Mouse (Mus musculus) lung, postnatal 14 days (tissue): ENCODE measurements at regions not wholly inside any gene's neighbourhood (a gene's known extent, or its start where the extent isn't known, plus 50 kb on each side); places are given as distances from the start of the nearest gene placed in this dataset.

Experiments
- DNase-seq: peaks from one replicate; pipeline ENCODE4 v3.0.0; 2021

DNA sequence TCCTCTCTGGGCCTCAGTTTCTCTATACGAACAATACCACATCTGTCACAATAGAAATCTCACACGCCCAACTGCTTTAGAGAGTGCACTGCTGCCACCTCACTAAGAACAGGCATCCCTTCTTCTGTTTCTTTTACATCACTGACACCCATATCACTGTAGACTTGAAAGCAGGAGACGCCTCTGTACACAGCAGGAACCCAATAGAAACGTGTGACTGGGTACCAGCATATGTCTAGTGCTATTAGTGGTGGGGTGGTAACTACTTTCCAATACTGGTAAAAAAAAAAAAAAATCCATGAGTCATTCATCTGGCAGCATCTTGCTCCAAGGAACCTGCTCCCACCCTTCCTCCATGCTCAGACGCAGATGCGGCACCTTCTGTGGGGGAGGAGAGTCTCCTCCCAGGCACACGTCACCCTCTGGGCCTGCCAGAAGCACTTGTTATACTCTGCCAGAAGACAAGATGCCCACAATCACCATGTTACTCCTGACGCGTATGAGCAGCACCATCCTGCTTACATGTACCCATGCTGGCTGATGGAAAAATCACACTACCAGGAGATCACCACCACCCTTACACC lies 151.3 kb upstream of the Plxna4 start:
- no peak for DNase-seq

DNA sequence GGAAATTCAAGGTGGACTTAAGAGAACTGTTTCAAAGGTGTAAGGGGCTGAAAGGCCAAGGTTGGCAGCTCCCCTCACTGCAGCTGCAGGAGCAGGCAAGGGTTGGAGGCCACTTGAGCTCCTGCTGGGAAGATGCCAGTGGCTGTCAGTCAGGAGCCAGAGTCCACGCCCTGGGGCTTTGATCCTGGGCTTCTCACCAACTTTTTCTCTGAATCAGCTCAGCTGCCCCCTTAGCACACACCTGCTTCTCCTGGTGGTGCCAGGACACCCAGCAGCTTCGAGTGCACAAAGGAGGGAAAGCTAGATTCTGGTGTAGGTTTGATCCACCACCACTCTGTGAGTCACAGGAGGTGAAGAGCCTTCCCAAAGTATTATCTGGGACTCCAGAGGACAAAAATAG lies 140.7 kb upstream of the Plxna4 start:
- peak; percentile 3 for DNase-seq

DNA sequence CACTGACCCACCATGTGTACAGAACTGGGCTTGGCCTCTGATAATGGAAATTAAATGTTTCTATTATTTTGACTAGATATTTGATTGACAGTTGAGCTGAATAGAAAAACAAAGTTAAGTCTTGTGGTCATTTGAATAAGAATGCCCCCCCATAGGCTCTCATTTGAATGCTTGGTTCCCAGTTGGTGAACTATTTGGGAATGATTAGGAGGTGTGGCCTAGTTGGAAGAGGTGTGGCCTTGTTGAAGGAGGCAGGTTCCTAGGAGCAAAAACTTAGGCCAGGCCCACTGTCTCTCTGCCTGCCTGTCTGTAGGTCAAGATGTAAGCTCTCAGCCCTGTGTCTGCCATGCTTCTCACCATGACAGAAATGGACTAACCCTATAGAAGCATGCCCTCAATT lies 138.6 kb upstream of the Plxna4 start:
- no peak for DNase-seq

DNA sequence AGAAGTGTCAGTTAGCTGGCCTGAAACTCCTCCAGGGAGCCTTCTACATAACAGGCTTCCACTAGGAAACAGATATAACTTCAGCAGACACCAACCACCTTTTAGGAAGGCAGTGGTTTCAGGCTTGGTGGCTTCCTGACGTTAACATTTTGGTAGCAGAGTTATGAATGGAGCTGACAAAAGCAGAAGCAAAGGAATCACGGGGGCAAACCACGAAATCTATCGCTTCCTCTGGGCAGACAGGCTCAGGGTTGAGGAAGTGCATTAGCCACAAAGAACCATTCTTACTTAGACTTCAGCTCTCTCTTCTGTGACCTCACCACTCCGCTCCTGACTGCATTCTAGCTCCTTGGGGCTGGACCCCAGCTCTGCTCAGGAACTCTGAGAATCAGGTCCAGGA lies 129.9 kb upstream of the Plxna4 start:
- DNase-seq, result no peak

DNA sequence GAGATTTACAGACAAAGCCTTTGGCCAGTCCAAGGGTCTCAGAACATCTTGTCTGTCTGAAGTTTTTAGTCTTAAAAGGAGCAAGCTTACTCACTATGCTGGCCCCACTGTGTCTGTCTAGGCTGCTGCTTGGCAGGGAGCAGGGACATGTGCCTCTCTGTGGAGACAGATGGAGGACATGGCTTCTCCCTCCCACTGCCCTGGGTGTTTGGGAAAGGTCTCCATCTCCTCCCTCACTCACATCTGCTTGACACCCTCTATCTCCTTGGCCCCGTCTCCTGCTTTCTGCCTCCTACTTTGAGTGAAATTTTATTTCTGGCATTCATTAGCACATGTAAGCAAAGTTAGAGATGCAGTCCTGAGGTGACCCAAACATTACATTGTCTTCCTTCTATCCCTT lies 127.1 kb upstream of the Plxna4 start:
- DNase-seq, result no peak

DNA sequence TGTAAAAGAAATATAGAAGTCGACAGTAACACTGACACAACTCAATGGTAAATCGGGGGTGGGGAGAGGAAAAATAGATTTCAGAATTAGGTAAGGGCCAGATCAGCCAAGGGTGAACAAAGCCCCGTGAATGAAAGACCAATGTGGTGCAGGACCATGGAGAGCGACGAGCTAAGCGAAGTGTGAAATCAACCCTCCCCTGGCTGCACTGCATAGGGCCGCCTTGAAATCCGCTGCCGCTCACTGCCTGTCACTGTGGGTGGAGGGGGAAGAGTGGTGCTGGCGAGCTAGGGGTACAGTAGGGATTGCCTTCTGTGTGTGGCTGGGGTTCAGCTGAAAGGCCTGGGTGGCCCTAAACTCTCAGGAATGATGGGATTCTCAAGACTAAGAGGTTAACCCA lies 122.2 kb upstream of the Plxna4 start:
- peak; percentile 48 for DNase-seq

DNA sequence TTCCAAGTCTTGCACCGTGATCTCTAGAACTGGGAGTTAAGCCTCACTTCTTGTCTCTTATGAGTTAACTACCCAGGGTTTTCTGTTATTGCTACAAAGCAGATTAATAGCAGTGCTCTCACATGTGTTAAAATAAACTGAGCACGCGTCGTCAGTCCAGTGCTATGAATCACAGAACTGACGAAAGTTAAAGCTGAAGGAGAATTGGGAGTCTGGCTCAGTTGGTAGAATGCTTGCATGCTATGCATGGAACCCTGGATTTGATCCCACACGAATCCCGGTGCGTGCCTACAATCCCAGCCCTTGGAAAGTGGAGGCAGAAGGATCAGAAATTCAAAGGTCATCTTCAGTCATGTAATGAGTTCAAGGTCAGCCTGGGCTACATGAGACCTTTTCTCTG lies 121.6 kb upstream of the Plxna4 start:
- no peak for DNase-seq

DNA sequence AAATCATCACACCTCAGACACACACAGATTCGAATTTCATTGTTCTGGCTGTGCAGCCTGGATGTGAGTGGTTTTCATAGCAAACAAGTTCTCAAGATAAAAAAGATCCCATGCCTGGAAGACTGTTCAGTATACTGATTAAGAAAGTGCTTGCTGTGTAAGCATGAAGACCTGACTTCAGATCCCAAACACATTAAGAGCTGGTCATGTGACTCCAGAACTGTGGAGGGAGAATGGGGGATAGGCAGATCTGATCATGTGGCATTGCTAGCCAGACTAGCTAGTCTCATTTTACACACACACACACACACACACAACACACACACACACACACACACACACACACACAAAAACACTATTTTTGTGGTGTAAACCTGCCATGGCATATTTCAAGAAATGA lies 119.4 kb upstream of the Plxna4 start:
- DNase-seq, result no peak

DNA sequence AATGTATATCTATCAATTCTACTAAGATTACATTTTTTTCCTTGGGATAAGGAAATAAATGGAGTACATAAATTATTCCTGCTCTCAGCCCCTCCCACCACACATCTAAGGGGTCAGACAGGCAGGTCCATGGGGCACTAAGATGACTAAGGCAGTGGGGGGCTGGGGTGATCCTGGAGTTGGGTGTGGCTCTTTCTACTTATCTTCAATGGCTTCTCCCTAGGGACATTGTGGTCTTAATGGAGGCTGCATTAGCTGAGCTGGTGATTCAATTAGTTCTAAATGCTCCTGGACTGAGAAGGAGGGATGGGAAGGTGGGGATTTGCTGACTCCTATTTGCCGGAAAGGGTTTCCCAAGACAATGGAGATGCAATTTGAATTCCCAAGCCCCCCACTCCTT lies 118.4 kb upstream of the Plxna4 start:
- DNase-seq, result no peak

DNA sequence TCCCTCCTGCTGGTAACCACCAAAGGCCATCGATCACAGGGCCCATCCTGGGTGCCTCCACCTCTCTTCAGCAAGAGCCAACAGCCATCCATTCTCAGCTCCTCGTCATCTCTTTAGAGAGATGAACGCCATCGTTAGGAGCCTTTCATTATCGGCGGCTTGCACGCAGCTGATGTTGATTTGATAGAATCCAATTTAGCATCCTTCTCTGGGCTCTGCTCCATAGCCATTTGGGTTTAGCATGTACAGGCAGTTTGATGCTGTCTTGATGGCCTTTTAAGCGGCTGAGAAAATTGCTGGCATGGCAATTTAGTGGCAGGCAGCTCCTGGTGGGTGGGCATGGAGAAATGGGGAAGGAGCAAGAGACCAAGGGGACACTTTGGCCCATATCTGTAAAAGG lies 115.5 kb upstream of the Plxna4 start:
- no peak for DNase-seq

DNA sequence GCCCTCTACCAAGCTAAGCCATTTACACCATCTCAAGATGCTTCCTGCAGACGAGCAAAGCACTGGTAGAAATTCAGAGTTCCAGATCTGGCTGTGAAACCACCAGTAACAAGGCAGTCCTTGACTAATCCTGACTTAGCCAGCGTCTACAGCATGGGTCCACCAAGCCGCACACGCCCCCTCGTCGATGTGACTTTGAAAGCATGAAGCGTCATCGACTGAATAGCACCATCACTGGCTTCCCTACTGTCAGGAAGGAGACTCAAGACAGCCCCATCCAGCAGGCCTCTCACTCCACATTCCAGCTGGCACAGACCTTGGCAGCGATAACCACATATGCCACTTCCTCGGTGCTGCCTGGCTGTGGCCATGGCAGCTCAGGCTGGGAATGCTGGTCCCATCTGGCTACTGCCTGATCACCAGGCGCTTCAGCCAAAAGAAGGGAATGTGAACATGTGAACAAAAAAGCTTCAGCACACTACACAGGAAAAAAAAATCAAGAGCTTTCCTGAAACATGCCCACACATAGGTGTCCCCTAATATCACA lies 114.3 kb upstream of the Plxna4 start:
- DNase-seq, result no peak

DNA sequence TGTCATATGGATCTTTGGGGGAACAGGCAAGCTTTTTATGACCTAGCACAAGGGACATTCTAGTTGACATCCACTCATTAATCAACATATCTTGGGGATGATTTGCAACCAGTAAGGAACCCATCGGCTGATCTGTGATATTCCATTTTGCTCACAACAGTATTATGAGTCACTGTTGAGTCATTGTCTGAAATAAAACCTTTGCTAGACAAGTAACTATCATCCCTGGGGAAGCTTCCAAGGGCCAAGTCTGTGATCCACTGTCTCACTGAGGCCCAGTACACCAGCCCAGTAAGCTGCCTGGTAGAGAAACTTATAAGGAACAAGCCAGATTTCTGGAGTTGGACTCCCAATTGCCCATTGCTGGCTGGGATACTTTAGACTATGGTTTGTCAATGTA lies 111.8 kb upstream of the Plxna4 start:
- DNase-seq, result no peak

DNA sequence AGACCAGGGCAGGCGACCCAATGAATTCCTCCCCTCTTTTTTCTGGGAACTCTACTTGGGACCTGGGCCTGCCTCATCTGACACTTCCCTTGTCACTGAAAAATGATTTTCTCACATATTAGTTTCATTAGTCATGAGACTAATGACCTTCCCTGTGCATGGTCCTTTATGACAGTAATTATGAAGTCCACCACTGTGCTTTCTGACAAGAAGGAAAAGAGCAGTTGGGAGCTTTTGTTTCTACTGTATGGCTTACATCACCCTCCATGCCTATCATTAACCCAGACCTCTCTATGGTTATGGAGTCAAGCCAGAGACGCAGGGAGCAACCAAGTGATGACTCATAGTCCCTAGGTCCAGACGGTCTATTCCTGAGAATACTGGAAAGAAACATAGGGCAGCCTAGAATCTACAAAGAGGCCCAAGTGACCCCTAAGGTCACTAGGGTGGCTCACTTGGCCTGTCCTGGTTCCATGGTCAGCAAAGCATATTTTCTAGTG lies 109.8 kb upstream of the Plxna4 start:
- no peak for DNase-seq

DNA sequence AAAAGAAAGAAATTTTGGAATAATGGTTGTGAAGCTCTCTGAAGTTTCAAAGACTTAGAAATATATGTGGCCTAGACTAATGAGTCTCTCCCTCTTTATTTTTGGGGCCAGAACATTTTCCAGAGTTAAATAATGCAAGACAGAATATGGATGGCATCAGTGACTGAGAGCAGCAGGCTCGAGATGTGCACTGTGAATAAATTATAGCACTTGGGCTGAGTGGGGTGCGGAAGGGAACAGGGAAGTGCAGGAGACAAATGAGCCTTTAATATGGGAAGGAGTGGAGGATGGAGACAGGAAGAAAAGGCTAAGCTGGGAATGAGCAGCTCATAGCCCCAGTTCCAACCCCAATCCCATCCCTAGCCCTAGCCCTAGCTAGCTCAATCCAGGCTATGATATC lies 108.0 kb upstream of the Plxna4 start:
- DNase-seq, result no peak

DNA sequence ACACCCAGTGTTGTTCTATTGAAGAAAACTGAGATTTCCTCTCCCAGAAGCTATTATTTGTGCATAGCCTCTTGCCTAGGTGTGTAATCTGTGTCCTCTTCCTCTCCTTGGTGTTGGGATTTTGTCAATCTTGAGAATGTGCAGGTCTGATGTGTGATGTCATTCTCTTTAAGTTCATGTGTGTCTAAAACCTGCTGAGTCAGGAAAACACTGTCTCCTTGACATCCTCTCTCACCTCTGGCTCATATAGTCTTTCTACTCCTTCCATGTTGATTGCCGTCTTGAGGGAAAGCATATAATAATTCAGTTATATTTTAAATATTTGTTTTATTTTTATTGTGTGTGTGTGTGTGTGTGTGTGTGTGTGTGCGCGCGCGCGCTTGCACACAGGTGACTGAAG lies 84.6 kb upstream of the Plxna4 start:
- no peak for DNase-seq

DNA sequence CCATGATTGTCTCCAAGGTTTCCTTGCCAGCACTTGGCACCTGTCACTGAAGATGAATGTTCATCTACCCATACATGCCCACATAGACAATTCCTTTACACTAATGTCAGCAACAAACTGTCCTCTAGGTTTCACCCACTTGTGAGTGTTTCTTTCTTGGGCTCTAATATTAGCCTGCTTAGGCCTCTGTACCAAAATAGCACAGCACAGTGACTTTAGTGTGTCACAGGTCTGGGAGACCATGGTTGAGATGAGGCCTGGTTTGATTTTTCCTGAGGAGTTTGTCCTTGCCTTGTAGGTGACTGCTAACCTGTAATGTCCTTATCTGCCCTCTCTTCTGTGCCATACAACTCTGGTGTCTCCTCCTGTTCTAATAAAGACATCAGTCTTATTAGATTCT lies 71.8 kb upstream of the Plxna4 start:
- DNase-seq, result no peak

DNA sequence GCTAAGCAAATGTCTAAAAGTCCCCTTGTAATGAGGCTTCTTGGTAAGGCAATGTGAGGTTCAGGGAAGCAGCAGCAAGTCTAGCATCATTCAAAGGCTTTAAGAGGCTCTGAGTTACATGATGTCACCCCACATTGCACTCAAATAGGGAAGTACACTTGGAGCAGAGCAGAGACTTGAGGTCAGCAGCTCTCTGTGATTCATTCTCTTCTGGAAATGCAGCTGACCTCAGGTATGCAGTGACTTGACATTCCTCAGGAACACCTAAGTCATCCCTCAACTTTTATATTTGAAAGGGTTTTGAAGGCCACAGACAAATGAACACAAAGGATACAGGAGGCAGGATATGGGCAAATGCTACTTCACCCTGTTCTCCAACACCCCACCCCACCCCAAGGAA lies 69.4 kb upstream of the Plxna4 start:
- no peak for DNase-seq

DNA sequence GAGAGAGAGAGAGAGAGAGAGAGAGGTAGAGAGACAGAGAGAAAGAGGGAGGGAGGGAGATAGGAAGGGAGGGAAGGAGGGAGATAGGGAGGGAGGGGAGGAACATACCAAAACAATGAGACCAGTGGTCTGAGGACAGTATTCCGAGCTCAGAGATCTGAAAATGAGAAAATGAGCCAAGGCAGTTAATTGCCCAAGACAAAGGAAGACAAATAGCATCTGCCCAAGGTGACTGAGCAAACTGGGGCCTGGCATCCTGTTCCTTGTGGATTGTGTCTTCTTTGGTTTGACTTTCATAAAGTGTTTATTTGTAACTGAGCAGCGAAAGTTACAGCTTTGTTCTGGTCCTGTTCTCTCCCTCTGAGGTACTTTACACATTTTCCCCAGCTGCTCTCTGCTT lies 66.2 kb upstream of the Plxna4 start:
- no peak for DNase-seq

DNA sequence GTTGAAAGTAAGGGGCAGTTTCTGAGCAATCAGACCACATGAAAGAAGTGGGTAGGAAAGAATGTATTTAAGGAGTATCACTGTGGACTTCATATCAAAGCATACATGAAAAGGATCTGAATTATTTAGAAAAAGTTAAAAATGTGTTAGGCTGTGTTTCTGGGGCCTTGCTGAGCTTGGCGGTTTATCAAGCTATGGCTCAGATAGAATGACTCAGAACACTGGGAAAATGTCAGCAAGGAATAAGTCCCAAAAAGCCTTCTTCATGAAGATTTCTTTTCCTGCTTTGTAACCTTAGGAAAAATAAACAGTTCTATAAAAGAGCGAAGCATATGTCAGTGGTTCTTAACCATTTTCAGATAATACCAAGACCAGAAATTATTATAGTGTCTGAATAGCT lies 56.0 kb upstream of the Plxna4 start:
- no peak for DNase-seq

DNA sequence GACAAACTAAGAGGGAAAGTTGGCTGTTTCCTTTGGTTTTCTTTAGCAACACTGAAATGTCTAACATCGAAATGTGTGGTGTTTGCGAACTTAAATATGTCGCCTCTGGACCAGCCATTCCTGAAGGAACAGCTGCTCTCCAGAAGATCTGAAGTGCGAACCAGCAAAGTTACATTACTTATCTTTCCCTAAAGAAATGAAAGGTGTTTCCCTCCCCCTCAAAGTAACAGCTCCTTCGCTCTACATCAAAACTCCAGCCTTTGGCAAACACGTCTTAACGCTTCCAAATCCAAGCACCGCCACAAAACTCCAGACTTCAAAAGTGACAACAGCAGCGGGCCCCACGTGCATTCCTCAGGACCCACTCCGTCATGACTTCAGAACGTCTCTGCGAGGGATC lies 50.9 kb upstream of the Plxna4 start:
- DNase-seq, result no peak
